Mouse (Mus musculus) lung, adult 2 months (tissue): ENCODE measurements at regions not wholly inside any gene's neighbourhood (a gene's known extent, or its start where the extent isn't known, plus 50 kb on each side); places are given as distances from the start of the nearest gene placed in this dataset.

Experiments
- CTCF ChIP-seq: fragments of 200-500 bp; IDR thresholded peaks from 2 replicates; pipeline ENCODE4 v1.5.1; 2011; ENCODE audit warnings: mild to moderate bottlenecking, low read length, control low read depth; ENCODE audit not compliant: insufficient read depth
- POLR2A ChIP-seq: fragments of 200-500 bp; IDR thresholded peaks from 2 replicates; pipeline ENCODE4 v1.6.1; 2011; ENCODE audit warnings: low read depth, mild to moderate bottlenecking, control low read depth, low read length, borderline replicate concordance; ENCODE audit errors: extremely low read depth

DNA sequence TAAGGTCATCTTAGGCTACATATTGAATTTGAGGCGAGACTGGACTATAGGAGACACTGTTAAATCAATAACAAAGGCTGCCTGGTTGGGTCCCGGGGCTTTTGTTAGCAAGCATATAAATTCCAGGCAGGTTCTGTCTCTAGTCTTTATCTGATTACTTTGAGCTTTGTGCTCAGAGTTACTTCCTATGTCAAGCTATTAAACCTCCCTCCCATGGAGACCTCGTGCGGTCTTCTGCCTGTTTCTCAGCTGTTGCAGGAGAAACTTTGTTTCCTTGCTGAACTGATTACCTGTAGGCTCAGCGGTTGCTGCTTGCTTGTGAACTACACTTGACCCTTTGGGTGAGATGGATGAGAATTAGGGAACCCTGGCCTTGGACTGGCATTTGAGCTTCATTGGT, 210.5 kb upstream of the Btg1 start:
- TF ChIP-seq CTCF (no peak), POLR2A (no peak)
